Mouse (Mus musculus) right cerebral cortex, postnatal 10 days (tissue): Measurements from ENCODE around the gene Fbxw17.
"Not testable (repeated sequence)": the region's sequence is repeated elsewhere in the genome, so short reads cannot be mapped to it uniquely, and the experiment has no call there.

Experiments
- DNase-seq, 2 experiments: peaks; one replicate each; pipeline ENCODE4 v3.0.0; 2021; ENCODE audit warnings: low spot score in 2 of 2

Fbxw17 gene

DNA sequence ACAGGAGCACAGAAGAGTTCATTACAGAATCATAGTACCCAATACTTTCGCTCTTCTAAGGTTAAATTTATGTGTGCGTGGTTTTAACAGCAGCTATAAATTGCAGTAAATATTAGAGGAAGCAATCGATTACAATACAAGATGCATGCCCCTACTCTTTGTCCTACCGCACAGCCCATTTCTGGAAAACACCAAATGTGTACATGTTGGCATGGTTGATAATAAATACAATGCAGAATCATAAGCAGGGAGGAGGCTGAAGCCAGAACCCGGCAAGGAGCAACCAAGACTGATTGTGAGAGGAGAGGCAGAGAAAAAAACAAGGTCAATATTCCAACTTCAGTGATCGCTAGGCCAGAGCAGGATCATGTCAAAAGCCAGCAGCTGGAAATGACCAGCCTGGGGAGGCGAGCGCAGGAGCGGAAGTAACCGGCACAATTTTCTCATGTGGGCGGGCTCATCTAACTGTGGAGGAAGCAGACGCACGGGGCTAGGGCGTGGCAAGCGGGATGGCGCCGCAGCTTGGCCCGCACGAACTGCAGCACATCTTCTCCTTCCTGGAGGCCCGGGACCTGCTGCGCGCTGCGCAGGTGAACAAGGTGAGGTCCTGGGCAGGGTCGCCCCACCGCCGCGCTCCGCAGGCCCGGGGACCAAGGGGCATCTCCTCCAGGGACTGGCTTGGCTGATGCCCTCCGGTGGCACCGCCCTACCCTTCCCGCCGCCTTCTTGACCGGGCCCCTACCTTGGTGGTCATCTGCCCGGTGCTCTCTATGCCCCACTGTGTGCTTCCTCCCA lies at the start of gene Fbxw17:
Fbxw17 (plus strand) TSS at position 476 of the 795 bp plus-strand sequence.
- DNase-seq: peak; percentile 88 to 90

DNA sequence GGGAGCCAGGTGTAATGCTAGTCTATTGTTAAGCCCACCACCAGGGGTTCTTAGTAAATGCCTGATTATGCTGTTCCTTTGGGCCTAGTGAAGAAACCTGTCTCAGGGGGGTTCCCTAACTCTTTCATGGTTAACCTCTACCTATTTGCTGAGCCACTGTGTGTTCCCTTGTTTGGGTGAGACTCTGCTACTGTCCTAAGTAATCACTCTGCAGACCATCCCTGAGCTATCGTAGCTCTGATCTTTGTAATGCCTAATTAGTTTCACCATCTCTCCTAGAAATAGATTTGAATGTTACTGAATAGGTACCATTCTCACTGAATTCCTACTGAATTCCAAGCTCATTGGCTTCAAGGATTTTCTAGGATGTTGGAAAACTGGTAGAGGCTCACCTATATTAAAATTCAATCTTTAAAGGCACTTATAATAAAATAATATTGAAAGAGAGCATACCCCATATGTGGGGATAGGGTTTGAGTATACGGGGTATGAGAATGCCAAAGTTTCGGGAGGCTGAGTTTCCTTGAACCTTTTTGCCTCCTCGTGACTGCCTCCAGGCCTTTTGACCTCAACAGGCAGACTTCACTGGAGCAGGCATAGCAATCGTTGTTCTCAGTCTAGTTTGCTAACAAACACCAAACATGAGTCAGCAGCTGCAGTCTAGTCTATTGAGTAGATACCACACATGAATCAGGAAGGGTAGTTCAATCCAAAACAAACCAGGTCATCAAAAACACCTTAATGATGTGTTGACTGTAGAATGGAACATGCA lies 44.5 kb upstream of the Fbxw17 start:
- not testable (repeated sequence) for DNase-seq

DNA sequence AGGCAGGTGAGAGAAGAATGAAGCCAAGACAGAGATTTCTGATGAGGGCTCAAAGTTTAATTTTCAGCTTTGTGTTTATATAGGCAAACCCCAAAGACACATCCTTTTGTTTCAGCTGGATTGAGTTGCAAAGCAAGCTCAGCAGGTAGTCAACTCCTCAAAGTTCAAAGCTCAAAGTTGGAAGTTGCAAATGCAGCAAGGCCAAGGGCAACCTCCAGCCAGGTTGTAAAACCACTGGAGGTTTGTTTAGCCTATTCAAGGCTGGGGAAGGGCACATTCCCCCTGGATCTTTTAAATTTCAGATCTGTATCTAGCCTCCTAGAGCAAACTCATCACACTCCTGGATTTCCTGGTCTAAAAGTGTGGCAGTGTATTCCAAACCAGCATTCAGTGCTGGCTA lies 28.5 kb upstream of the Fbxw17 start:
- DNase-seq: not testable (repeated sequence)

DNA sequence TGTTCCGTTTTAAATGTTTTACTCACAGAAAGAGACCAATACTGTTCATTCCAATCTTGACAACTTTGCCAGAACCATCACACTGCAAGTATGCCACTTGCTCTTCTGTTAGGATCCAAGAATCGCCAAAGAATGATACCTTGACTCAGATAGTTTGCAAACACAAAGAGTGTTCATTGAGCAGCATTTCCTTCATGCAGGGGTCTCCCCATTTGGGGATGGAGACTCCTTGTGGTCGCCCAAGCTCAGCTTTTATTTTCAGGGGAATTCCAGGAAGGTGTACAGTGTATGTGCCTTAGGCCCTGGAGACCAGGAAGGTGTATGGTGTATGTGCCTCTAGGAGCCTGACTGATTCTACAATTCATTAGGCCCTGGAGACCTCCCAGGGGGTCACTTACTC lies 757 bp downstream of the Fbxw17 start:
- no peak for DNase-seq

DNA sequence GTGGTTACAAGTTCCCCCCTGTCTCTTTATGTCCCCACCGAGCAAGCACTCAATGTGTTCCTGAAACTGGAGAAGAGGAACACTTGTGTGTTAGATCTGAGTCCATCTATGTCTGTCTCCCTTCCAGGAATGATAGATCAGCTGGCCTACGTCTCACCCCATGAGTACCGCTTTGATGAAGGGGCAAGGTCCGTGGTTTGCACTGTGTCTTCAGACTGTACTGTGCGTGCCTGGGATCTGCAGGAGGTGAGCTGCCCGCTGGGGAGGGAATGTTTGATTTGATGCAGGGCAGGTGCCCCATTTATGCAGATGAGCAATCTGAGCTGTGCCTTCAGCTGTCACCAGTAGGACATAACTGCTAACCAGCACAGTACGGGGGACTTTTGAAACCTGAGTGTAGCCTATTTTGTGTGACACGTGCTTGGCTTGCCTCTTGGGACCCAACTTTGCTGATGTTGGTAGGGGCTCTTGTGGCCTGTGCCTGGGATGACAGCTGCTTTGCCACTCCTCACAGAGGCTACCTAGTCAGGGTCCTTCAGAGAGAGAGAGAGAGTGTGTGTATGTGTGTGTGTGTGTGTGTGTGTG lies 6.1 kb downstream of the Fbxw17 start:
- DNase-seq: no peak

DNA sequence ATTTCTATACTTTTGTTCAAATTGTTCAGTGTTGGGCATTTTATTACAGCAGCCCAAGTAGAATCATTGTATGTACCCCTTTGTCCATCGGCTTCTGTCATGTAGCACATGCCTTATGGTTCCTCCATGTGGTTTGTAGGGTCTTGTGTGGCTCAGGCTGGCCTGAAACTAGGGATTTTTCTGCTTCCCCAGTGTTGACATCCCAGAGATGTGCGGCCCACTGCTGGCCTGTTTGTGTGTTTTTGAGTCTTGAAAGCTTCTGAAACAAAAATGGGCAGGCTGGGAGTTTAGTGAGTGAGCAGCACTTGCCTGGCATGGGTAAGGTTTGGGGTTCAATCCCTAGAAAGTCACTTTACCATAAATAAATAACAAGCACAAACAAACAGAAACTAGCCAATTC lies 6.9 kb downstream of the Fbxw17 start:
- no peak for DNase-seq

DNA sequence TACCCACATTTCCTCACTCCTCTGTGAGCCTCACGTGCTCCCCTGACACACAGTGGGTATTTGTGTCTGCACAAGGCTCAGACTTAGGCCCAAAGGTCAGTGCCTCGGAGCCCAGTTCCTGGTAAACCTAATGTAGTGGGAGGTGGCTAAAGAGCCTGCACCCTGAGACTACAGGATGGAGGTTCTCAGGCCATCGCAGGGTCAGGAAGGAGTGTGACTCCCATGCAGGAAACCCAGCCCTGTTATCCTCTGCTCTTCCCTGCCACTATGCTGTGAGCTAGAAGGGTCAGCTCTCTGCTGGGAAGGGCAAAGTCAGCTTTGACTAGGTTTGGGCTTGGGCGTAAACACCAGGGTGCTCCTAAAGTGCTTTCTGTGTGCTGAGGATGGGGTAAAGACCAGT lies 9.0 kb downstream of the Fbxw17 start:
- no peak for DNase-seq

DNA sequence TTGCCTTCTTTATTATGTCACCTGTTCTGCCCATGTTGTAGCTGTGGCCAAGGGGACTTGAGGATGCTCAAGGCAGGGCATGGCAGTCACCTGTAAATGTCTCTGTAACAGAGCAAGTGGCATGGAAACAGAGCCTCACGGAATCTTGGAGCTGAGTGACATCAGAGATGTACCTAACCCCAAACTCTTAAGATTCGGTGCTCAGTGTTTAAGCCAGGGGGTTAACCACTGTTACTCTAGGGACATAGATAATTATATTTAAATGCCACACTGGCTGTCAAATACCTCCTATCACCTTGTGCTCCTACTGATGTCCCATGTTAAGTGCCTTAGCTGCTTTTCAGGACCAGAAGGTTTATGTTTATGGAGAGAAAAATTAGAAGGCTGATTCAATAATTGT lies 26.1 kb downstream of the Fbxw17 start, which contains the start of gene Gm47429:
Gm47429 (minus strand) TSS at position 101 of the 400 bp plus-strand sequence.
- no peak for DNase-seq

DNA sequence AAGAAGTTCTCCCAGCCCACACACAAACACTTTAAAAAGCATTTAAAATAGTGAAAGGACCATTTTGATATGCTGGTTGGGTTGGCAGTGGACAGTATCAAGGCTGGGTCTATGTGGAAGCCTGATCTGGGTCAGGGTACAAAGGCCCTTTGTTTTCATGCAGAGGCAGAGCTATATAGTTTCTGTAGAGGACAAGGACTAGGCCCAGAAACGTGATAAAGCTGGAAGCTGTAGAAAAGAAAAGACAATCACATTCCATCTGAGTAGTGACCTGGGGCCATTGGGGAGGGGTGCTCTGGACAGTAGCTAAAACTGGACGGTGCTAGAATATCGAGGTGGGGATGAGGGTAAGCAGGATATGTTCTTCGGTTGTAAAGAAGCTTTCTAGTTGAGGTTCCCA lies 27.6 kb downstream of the Fbxw17 start:
- no peak for DNase-seq

DNA sequence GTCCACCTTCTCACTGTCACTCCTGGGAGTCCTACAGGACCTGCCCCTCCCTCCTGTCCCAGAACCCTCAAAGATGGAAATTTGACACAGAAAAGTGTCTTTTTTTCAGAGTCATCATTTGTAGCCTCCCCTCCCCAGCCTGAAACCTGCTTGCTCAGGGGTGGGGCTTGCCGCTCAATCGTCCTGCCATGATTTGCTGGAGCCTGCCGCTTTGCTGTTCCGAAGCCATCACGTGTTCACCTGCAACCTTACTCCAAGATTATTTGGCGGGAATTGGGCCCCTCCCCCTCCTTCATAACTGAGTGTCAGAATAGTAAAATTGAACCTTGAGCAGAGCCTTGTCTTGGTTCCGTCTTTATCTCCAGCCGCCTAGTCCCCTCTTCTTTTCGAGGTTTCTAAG lies 34.6 kb downstream of the Fbxw17 start:
- DNase-seq: not testable (repeated sequence)

DNA sequence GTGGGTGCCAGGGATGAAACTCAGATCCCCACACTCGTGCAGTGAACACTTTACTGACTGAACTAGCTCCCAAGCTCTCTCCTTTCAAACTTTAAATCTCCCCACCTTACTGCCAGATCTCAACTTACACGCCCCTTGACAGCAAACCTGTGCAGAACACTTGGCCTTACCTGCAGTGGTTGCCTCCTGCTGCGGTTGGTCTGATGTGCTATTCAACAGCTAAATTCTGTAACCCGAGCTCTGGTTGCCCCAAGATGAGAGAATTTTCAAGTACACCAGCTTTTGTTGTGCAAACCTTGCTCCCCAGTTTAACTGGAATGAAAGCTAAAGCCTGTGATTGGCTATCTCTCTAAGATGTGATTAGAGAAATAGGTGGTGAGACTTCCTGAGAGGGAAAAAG lies 35.8 kb downstream of the Fbxw17 start:
- no peak for DNase-seq

DNA sequence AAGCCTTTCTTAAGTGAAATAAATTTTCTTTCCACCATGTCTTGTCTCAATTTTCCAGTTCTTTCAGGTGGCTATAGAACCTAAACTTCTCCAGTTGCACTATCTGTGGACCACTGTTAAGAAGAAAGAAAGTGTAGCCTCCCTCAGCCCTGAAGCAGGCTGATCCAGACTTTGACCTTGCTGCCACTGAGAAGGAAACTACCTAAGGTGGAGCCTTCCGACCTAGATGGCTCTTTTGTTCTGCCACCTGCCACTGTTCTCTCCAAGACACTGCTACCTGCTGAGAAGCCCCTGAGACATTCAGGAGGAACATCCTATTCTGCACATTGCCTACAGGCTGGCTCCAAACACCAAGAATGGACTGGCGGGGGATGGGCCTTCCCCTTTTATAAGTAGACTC lies 42.8 kb downstream of the Fbxw17 start:
- not testable (repeated sequence) for DNase-seq

DNA sequence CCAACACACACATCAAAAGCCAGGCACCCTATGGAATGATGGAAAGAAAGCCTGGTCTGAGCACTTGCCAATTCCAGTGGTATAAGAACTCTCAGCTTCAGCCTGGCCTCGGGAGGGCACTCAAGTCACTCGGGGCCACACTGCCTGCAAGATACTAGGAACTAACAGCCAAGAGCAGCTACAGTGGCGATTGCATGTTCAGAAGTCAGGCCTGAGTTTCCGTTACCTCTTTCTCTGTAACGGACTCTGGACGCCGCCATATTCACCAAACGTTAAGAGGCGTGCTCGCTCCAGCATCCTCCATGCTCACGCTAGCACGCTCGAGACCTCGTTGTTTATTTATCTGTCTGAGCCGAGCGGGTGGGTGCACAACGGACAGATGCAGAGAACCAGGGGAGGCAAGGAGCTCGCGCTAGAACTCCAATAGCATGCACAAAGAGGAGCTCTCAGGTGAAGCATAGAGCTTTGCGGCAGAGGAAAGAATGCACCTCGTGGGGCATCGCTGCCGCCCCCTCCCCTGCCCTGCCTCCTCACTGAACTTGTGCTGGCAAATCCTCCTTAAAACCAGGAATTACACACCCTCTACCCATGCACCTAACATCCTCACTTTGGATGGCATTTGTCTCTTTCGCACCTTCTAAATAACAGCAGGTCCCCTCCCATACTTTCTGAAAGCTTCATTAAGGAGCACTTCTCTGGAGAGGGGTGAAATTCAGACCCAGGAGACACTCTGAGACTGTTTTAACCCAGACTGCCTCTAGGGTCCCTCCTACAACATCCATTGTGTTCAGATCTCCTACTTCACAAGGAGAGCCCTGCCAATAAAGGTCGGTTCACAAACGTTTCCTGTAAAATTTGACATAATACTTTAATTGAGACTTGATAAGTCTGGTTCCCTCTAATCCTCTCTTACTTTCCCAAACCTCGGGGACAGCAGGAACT lies 47.2 kb downstream of the Fbxw17 start:
- DNase-seq: no peak

DNA sequence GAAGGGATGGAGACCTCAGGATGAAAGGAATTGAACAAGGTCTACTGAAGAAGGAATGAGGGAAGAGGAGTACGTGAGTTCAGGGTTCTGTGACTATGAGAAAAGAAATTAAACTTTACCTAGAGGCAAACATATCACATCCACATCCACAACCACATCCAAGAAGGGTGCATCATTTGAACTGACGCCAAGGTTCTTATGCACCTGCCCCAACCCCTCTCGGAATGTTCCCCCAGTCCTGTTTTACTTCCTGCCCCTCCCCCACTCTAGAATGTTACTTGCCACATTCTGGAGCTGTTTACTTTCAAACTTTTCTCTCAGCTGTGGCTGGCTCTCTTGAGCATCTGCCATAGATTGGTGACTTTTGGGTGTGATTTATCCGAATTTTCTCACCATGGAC lies 49.3 kb downstream of the Fbxw17 start, which contains the start of gene Nutm2:
Nutm2 (plus strand) TSS at position 301 of the 400 bp plus-strand sequence.
- DNase-seq: no peak
